Mouse (Mus musculus) layer of hippocampus, postnatal 36 days (tissue): Measurements from ENCODE around the gene Desi1. TPM values are rescaled to one million over a fixed set of nuclear protein-coding genes. Genes with fewer than 3 reads are reported as not detected.
A peak's percentile ranks its signal among the peaks of the same experiment; 100 is the strongest.
"Not testable (repeated sequence)": the region's sequence is repeated elsewhere in the genome, so short reads cannot be mapped to it uniquely, and the experiment has no call there.

Experiments used
- DNase-seq, 2 experiments: peaks; one replicate each; pipeline ENCODE4 v3.0.0; 2022
- total RNA-seq, 2 experiments: library from RNA; stranded (reverse); gene quantifications; 2 replicates each; pipeline ENCODE4 v1.2.3; 2021

Desi1 gene
- total RNA-seq, 2 experiments from 2014 or later: 111 to 116 TPM

DNA sequence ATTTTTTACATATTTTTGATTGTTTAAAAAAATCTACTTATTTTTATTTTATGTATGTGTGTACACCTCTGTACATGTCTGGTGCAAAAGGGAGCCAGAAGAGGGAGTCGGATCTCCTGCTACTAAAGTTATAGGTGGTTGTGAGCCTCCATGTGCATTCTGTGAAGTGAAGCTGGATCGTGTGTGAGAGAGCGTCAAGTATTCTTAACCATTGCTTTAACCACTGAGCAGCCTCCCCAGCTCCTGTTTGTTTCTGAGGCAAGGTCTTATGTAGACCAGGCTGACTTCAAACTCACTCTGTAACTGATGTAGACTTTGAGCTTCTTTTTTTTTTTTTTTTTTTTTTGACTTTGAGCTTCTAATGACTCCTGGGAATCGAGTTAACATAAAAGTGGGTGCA lies 16.2 kb downstream of the Desi1 start:
- DNase-seq: no peak

DNA sequence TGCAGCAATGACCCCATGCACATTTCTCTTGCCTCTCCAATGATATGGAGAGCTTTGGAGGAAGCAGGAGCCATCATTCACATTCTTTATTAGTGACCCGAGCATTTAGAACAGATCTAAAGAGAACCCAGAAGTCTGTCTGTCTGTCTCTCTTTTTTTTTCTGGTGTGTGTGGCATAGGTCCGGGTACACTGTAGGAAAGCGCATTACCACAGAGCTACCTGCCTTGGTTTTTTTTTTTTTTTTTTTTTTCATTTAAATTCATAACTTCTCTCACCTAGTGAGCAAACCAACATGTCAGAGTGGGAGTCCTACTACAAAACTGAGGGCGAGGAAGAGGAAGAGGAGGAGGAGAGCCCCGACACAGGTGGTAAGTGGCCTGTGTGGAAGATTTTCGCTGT lies 16.8 kb downstream of the Desi1 start:
- DNase-seq: no peak

DNA sequence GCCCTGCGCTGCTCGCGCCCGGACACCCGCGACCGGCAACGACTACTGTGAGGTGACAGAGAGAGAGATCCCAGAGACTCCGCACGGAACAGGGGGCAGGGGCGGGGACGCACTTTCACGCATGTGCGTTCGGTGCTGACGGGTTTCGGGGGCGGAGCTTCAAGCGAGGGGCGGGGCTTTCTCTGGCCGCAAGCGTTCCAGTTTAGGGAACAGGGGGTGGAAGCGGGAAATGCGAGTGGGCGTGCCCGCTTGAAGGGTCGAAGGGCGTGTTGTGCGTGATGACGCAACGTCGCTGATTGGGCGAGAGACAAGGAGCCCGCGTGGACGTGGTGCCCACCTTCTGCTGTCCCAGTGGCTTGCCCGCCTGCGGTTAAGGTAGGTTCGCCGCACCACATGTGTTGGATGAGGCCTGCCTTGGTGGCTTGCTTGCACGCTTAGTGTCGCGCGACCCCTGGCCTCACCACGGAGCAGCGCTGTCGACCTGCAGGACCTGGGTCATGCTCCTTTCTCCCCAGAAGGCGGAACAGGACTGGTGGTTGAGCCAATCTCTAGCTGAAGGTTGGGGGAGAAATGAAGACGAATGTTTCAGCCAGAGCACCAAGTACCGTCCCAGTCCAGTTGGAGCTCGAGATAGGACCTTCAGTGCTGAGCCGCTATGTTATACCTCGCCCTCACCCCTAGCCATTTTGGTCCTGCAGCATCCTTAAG lies 17.4 kb downstream of the Desi1 start:
- DNase-seq: peak; percentile 99 to 100

DNA sequence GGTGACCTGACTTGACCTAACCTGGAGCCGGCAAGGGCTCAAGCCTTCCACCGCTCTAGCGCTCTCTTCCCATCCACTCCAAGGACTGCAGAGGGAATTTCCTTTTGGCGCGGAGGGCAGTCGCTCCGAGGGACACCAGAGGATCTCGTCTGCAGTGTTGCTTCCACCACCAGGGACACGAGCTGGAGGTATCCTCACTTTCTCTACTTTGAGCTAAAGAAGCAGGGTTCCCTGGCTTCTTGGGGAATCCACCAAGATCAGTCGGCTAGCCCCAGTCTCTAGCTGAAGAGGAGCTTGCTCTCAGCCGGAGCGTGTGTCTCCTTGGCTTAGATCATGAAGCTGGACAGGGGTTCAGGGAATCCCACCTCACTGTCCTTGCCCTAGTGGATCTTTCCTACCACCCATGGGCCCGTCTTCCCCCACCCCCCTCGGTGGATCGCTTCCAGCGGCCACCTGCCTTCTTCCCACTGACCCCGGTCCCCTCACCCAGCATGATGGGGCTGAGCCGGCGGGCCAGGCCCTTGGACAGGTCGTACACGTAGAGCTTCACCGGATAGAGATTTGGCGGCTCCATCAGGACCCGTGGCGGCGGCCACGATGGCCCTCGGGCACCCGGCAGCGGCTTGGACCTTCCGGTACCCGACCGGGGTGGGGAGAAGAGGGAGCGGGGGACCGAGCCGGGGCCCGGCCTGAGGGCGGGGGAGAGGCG lies 18.1 kb downstream of the Desi1 start:
- peak; percentile 19 to 27 for DNase-seq

DNA sequence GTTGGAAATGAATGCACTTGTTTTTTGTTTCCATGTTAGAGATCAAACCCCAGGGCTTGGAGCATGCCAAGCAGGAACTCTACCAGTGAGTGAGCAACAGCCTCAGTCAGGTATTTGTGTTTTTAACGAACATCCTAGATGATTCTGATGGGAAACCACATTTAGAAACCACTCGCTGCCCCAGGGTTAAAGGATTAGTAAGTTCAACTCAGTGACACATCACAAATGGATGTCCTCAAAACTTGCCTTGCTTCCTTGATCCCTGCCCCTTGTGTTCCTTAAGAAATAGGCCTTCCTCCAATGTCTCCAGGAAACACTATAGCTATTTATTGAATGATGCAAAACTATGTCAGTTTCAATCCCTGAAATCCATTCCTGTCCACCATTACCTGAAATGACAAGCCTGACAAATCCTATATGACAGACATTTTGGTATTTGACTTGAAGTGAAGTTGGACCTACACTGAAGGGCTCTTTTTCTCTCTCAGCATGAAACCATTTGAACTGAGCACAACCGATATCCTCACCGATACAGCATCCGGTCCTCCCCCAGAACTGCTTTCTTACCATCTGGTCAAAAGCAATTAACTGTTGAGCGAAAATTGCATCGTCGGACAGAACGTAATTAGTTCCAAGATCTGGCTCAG lies 18.8 kb downstream of the Desi1 start:
- no peak for DNase-seq

DNA sequence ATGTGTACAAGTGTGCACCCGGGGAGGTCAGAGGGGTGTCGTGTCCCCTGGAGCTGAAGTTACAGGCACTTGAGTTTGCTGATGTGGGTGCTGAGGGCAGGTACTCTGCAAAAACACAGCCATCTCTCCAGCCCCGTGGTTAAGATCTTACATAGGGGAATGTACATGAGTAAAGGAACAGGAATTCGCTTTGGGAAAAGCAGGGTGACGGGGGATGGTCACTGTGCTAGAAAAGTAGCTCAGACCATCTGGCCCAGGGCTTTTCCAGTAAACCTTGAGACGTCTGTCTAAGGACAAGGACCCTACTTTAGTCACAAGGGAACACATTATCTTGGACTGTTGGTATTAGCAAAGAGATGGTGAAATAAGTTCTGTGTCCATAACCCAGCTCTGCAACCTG lies 21.7 kb downstream of the Desi1 start:
- DNase-seq: no peak

DNA sequence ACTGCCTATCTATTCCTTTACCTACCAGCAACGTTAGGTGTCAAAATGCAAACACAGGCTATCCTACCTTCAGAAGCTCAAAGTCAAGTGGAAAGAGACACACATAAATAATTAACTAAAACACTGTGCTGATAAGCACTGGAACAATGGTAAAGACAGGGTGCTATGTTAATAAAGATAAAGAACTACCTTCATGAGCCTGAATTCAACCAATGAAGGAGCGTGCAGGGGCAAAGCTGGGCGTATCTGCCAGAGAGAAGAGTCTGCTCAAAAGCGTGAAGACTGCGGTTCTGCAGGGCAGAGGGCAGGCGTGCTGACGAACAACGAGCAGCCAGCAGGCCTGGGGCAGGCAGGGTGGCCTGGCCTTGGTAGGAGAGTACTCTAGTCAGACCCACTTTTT lies 29.4 kb downstream of the Desi1 start:
- DNase-seq: no peak

DNA sequence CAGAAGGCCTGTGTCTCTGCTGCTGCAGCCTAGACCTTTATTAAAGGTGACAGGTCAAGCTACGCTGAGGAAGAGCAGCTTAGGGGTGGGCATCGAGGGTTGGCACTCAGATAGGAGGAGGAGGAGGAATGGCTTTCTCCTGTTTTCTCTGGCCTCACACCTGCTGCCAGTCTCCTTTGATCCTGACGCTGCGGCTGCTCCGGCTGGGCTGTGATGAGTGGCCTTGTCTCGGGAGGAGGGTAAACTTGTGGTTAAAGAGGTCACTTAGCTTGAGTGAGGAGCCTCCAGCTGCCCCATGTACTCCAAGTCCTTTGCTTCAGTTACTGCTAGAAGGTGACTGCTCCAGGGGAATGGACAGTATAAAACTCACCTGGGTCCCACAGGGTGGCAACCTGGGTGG lies 39.7 kb downstream of the Desi1 start:
- DNase-seq: no peak

DNA sequence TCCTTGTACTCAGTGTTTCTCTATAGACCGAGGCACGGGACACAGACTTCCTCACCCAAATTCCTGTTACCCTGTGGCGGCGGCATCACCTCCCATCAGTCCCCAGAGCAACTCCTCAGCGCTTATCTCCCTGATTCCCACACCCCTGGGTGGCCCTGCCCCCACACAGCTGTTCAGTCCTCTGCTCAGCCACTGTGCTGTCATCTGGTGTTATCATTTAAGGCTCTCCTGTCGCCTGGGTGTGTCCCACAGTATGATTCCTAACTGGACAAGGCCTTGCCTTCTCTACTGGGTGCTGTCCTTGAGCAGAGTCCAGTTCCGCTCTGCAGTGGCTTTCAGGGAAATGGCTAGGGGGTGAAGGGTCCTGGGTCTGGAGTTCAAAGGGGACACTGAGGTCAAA lies 43.1 kb downstream of the Desi1 start:
- DNase-seq: no peak

DNA sequence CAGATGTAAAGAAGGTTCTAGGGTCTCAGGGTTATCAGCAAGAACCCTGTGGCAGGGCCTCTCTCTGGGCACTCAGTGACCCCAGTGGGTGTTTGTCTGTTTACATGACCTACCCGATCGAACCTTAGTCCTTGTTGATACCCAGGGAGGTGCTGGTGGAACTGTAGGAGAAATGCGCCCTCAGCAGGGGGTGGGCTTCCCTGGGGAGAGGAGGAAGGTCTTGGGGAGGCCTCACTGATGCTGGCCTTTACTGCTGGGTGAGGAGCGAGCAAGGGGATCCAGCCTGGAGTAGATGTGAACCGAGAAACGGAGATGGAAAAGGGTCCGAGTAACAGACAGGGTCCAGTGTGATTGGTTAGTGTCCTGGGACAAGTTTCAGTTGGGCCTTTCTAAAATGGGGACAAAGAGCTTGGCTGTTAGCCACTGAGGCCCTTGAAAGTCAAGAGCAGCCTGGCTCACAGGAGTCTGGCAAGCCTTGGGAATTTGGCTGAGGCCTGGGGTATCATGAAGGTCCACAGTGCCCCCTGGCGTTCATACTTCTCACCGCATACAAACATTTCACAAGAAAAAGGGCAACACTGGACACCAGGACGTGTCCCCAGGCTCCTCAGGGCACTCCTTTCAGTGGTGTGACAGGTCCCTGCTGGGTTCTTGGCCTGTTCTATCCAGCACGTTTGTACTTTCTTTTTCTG lies 44.1 kb downstream of the Desi1 start:
- peak; percentile 80 to 85 for DNase-seq

DNA sequence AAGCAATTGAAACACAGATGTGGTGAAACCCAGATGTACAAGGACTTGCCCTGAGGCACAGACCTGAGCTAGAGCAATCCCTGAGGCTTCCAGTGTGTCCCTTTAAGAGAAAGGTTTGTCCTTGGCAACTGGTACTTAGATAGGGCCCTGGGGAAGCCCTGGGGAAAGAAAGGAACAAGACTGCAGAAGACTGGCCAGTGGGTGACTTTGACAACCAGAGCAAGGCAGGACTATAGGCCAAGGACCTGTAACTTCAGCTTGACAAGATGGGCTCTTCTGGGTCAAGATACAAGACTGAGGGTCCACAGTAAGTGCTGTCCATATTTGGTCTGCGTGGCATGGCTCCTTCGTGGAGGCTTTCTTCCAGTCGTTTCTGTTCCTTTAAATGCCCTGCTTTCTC lies 46.0 kb downstream of the Desi1 start, which contains the start of gene Xrcc6:
Gene Xrcc6, plus strand, starts transcription at position 190 of the 400 bp plus-strand sequence.
- no peak for DNase-seq

DNA sequence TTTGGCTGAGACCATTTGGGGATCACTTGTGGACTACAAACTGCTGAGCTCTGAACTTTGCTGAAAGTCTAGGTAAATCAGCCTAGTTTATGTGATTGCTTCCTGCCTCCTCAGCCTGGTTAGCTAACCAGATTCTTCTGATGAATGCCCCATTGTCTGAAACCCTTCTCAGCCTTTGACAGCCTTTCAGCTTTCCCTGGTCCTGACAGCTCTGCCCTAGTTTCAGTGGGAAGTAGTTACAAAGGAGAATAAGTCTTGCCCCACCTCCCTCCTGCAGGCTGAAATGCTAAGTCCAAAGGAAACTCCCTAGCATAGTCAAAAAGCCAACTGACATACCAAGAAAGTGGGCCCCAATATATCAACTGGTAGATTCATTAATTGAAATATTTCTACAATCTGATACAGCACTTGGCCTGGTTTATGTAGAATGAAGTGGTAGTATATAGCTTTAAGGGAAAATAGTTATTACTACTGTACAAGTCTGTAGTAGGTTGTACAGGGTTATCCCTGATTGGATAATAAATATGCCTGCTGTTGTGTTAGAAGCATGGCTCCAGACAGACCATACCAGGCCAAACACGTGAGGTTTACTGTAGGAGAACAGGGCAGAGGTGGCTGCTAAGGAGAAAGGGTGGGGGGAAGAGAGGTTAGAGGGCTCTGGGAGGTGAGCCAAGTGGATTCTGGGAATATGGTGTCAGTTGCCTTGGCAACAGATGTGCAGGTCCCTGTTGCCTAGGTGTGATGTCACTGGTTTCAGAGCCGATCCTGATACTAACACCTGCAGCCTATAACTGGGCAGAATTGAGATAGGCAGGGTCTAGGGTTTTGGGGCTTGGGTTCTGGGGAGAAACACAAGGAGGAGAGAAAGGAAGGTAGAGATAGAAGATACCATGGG lies 48.1 kb downstream of the Desi1 start:
- DNase-seq: no peak

DNA sequence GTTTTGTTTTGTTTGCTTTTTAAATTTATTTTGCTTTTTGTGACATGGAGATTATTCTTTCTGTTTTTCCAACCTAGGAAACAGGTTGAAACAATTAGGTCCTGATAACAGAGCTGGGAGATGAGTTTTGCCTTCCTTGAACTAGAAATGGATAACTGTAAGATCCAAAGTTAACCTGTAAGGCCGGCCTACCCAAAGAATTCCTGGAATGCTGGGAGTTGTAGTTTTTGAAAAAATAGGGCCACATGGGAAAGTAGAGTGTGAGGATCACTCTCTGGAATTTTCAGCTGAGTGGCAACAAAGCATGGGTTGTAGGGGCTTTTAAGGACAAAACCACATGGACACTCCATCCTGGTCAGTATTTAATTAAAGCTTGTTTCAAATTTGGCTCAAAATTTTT lies 51.5 kb downstream of the Desi1 start:
- DNase-seq: no peak

DNA sequence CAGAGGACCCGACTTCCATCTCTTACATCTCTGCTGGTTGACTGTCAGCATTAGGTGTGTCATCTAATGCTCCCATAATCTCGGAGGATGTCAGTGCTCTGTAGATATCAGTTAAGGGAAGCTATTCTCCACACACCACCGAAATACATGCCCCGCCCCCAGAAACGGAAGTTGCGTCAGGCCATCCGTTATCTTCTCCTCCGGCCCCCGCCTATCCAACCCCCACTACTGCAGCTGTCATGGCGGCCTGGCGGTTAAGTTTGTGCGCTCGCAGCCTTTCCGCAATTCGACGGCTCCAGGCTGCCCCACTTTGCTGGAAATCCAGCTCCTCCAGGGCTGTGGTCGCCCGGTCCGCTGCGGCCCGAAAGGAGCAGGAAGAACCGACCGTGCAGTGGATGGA lies 53.3 kb downstream of the Desi1 start, which contains the start of gene 1700029P11Rik:
Gene 1700029P11Rik, plus strand, starts transcription at position 220 of the 400 bp plus-strand sequence.
- DNase-seq: no peak

DNA sequence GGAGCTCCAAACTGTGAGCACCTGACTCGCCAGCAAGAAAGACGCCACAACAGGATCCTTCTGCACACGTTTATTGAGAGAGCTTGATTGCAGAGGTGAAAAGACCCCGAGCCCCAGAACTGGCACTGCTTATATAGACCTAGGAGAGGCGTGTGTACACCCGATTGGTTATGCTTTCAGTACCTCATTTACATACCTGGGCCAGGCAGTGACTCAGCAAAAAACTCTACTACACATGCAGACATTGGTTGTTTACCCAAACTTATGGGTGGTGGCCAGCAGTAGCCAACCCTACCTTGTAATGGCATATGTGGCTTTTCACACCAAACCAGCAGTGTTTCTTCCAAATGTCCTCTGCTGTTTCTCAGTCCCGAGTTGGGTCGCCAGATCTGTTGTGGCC lies 58.5 kb downstream of the Desi1 start:
- DNase-seq: not testable (repeated sequence)

DNA sequence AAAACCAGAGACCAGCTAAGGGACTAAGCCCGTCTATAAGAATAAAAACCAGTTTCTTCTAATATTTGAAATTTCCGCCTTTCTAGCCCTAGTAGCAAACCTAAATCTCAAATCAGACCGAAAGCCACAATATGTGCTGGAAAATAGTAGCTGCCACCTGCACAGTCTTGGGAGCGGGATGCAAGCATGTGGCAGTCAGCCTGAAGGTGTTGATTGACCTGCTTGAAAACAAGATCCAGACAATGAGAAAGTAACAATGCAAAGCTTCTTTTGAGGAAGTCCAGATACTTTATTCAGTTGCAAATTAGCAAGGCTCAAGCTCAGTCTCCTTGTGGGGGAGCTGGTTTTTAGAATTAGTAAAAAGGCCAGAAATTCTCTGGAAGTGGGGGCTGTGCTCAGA lies 63.2 kb downstream of the Desi1 start:
- DNase-seq: not testable (repeated sequence)

DNA sequence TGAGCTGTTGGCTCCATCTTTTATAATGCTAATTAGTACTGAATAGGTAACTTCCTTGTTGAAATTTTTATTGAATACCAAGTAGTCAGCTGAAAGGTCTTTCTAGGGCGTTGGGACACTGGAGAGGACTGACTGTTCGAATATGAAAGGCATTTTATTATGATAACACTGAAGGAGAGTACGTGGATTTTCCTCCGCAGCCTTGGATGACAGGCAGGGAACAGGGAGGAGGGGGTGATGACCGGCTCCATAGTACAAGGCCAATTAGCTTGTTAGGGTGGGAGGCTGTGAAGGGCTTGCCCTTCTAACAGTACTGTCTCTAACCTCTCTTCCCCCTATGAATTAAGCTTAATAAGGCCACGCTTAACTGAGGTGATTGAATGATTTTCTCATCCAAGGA lies 64.0 kb downstream of the Desi1 start:
- not testable (repeated sequence) for DNase-seq

DNA sequence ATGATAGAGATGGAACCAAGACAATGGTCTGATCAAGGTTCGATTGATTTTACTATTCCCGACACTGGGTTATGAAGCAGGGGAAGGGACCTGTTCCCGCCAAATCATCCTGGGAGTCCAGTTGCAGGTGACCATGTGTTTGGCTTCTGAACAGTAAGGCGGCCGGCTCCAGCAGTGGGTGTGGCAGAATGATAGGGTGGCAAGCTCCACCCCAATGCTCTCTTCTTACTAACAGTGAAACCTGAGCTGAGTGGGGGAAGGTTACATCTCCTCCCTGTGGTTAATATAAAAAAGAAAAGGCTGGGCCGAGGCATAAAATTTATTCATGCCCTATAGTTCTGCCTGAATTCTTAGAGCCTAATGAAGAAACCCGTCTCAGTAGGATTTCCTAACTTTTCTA lies 64.5 kb downstream of the Desi1 start:
- DNase-seq: no peak

DNA sequence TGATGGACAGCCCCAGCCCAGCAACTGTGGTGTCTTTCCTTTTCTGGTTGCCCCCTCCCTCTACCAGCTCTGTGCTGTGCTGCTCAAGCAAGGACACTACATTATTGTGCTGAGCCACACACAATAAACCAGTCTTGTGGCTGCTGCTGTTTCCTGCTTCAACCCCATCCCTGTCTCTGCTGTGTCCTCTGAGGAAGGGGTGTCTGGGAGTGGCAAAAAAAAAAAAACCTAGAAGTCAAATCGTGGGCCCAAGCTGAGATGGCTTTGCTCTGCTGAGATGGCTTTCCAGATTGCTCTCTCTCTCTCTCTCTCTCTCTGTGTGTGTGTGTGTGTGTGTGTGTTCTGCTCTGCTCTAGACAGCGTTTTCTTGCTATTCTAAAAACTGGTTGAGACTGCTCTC lies 65.2 kb downstream of the Desi1 start:
- DNase-seq: no peak

DNA sequence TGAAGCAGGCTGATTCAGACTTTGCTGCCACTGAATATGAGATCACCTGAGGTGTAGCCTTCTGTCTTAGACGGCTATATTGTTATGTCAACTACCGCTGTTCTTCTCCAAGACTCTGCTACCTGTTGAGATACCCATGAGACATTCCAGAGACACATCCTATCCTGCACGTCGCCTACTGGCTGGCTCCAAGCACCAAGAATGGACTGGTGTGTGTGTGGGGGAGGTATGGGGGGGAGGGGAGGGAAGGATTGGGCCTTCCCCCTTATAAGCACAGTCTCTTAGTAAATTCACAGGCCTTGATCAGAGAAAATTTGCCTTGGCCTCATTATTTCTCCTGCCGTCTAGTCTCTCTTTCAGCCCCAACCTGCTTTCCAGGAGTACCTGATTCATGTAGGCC lies 65.8 kb downstream of the Desi1 start:
- DNase-seq: no peak

DNA sequence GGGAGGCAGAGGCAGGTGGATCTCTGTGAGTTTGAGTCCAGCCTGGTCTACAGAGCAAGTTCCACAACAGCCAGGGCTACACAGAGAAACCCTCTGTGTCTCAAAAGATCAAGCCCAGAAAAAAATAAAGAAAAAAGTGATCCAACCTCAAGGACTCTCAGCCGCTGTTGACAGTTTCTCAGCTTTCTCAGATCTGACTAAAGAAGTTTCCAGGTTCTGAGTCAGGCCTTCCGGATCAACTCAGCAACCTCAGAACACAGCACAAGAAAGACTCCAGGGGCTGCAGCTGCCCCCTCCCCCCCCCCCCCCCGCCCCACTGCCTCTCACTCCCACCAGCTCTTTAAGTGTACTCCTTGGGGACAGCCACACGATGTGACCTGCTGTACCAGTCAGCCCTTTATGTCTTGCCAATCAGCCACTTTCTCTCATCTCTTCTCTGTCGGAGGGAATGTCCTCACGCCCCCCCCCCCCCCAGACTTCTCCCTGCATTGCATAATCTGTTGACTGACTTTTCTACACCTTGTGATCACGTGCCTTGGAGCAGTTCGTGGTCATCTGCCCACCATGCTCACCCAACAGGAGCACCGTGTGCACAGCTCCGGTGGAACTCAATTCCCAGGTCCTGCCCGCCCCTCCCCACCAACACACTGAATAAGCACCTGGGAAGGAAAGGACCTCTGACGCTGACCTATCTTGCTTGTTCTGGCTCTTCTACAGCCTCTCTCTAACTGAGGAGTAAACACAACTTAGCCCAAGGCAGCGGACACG lies 67.4 kb downstream of the Desi1 start:
- DNase-seq: no peak
